Mouse (Mus musculus) thymus, adult 2 months (tissue): ENCODE measurements around the gene Gpc6.

ENCODE experiments used
- CTCF ChIP-seq: fragments of 200-500 bp; IDR thresholded peaks from 2 replicates; pipeline ENCODE4 v1.5.1; 2012; ENCODE audit warnings: mild to moderate bottlenecking, control low read depth, low read length, moderate library complexity, borderline replicate concordance; ENCODE audit not compliant: control insufficient read depth, poor library complexity, insufficient read depth; ENCODE audit errors: extremely low read depth
- POLR2A ChIP-seq: fragments of 200-500 bp; IDR thresholded peaks from 2 replicates; pipeline ENCODE4 v1.6.1; 2012; ENCODE audit warnings: mild to moderate bottlenecking, low read length, control low read depth, moderate library complexity; ENCODE audit not compliant: control insufficient read depth, poor library complexity, insufficient read depth; ENCODE audit errors: extremely low read depth

DNA sequence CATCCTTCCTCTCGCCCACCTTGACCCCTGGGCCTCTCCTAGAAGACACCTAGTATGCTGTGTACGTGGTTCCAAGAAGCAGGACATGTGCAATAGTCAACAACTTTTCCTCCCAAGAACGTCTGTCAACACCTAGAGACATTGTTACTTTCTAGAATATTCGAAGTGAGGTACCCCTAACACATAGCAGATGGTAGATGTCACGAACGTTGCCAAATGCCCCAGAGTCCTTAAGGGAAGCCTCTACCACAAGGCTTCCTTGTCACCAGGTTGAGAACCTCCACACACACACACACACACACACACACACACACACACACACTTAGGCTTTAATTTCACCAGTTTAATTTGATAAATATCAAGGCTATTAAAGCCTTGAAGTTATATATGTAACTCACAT is 600.0 kb downstream of the Gpc6 start:
- no peak for TF ChIP-seq CTCF
- no peak for TF ChIP-seq POLR2A
